Comparison of ENCODE assay signal across 22 mouse cellular contexts in the genomic region with DNA sequence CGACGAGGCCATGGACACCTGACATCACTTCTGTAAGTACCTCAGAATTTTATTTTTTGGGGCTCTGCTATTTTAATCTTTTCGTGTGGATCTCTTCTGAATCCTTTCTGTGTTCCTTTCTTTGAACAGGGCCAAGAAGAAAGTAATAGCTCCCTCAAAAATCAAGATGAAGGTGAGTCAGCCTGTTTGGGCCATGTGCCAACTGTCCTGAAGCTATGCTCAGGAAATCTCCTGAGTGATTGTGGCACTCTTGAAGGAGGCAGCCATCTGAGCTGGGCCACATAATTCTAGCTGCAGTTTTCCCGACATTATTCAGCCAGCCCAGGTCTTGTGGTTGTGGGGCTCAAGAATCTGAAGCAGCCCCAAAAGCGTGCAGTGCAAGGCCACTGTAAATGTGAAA. TPM values are rescaled to one million over a fixed set of nuclear protein-coding genes. Genes with fewer than 3 reads are reported as not detected.
DNase-seq lines count a peak whose midpoint lies in the region; ATAC-seq and TF ChIP-seq lines count a peak whose summit lies in the region.
"Had no signal": no experiment of that assay in that cellular context is flagged by ENCODE, and none has a peak within 500 bp of the region (broad histone marks: within the 10 kb centered on the region; RNA-seq: fewer than 3 reads in every experiment).

No protein-coding gene starts in this region.

- no peak for TF ChIP-seq EP300 in lung, postnatal 0 days (IDR thresholded peaks at IDR 0.05)
- no peak for TF ChIP-seq EP300 in liver, postnatal 0 days (IDR thresholded peaks at IDR 0.05; ENCODE audit: low read depth)

- no peak overlapping the region for H3K9ac ChIP-seq in lung, postnatal 0 days (replicated peaks; ENCODE audit: low read depth)
- no peak overlapping the region for H3K9ac ChIP-seq in liver, postnatal 0 days (replicated peaks)
- H3K9ac ChIP-seq: heart, embryonic 15.5 days; hindbrain, embryonic 13.5 days; kidney, embryonic 15.5 days; limb, embryonic 12.5 days had no signal

- no peaks in the 10 kb centered on the region for H3K4me1 ChIP-seq in lung, postnatal 0 days (ENCODE audit: insufficient read depth, low read depth, low read length)
- H3K4me1 ChIP-seq in liver, postnatal 0 days (ENCODE audit: insufficient read depth): no peaks in the 10 kb centered on the region
- H3K4me1 ChIP-seq: embryonic facial prominence, embryonic 10.5 days; heart, embryonic 15.5 days; hindbrain, embryonic 13.5 days; kidney, embryonic 15.5 days; limb, embryonic 12.5 days had no signal

- H3K9me3 ChIP-seq in lung, postnatal 0 days (ENCODE audit: low read length): no peaks in the 10 kb centered on the region
- no peaks in the 10 kb centered on the region for H3K9me3 ChIP-seq in liver, postnatal 0 days (ENCODE audit: low read length)
- H3K9me3 ChIP-seq: embryonic facial prominence, embryonic 10.5 days; heart, embryonic 15.5 days; hindbrain, embryonic 13.5 days; kidney, embryonic 15.5 days; limb, embryonic 12.5 days had no signal

- no peak for TF ChIP-seq CTCF in lung, postnatal 0 days (IDR thresholded peaks at IDR 0.05)
- no peak for TF ChIP-seq CTCF in liver, postnatal 0 days (IDR thresholded peaks at IDR 0.05; ENCODE audit: low read depth)

- H3K36me3 ChIP-seq in lung, postnatal 0 days (ENCODE audit: insufficient read depth, low read length): peaks cover 74% of the 10 kb centered on the region
- peaks cover 89% of the 10 kb centered on the region for H3K36me3 ChIP-seq in liver, postnatal 0 days (replicated peaks; ENCODE audit: insufficient read depth, low read length)

- ATAC-seq in lung, postnatal 0 days: no peak
- no peak for ATAC-seq in liver, postnatal 0 days

- WGBS in lung, postnatal 0 days: 82% methylated on average over 5 of the region's 5 CpGs
- 85% methylated on average over 5 of the region's 5 CpGs for WGBS in liver, postnatal 0 days (ENCODE audit: insufficient replicate concordance)

- no peak overlapping the region for H3K27ac ChIP-seq in lung, postnatal 0 days (ENCODE audit: low read length)
- H3K27ac ChIP-seq in liver, postnatal 0 days (ENCODE audit: low read depth): no peak overlapping the region
- H3K27ac ChIP-seq: embryonic facial prominence, embryonic 10.5 days; heart, embryonic 15.5 days; hindbrain, embryonic 13.5 days; kidney, embryonic 15.5 days; limb, embryonic 12.5 days had no signal

- DNase-seq in adrenal gland, adult (ENCODE audit: inconsistent age in 2 of 2, low spot score in 1 of 2): peak; percentile 53 to 80
- no peak for DNase-seq in adrenal gland, adult 8-10 months
- peak; percentile 27 for DNase-seq in lung, postnatal 0 days (ENCODE audit: low spot score)
- no peak for DNase-seq in lung, postnatal 14 days
- peak; percentile 18 for DNase-seq in 416B (ENCODE audit: low read depth)
- DNase-seq in adrenal gland, postnatal 25 days: peak; percentile 44
- no peak for DNase-seq in embryo, embryonic 10 days (ENCODE audit: low spot score)
- no peak for DNase-seq in liver, postnatal 0 days
- DNase-seq: cerebellum, adult 11 months; heart, postnatal 36 days; kidney, adult 11 months; midbrain, embryonic 14.5 days; thymus, adult 18-20 months; thymus, postnatal 36 days had no signal

- H3K27me3 ChIP-seq in lung, postnatal 0 days (replicated peaks; ENCODE audit: insufficient read depth, low read length): no peaks in the 10 kb centered on the region
- no peaks in the 10 kb centered on the region for H3K27me3 ChIP-seq in liver, postnatal 0 days (ENCODE audit: insufficient read depth, low read length)
- H3K27me3 ChIP-seq: heart, embryonic 15.5 days; hindbrain, embryonic 13.5 days; kidney, embryonic 15.5 days; limb, embryonic 12.5 days had no signal

- H3K4me3 ChIP-seq in lung, postnatal 0 days (ENCODE audit: low read depth, low read length): no peak overlapping the region
- no peak overlapping the region for H3K4me3 ChIP-seq in liver, postnatal 0 days (ENCODE audit: low read depth, low read length)
- H3K4me3 ChIP-seq: embryonic facial prominence, embryonic 10.5 days; heart, embryonic 15.5 days; hindbrain, embryonic 13.5 days; kidney, embryonic 15.5 days; limb, embryonic 12.5 days had no signal

- no peak overlapping the region for H3K4me2 ChIP-seq in lung, postnatal 0 days (replicated peaks; ENCODE audit: low read depth, low read length)
- no peak overlapping the region for H3K4me2 ChIP-seq in liver, postnatal 0 days (ENCODE audit: low read depth, low read length)
- H3K4me2 ChIP-seq: heart, embryonic 15.5 days; hindbrain, embryonic 13.5 days; kidney, embryonic 15.5 days; limb, embryonic 12.5 days; liver, embryonic 11.5 days had no signal

RNA-seq across cellular contexts. Expression of a gene that starts 24.5 kb away (rescaled TPM):
- total RNA-seq in adrenal gland, adult 8-10 months (2022): 10 to 100 TPM; 34.1 to 41.6 (median 38.6) TPM
- 15.0 and 16.3 TPM in 2 replicates for polyA plus RNA-seq in lung, postnatal 0 days (2015; fragmentation: Nextera tagmentation; extraction: Ambion mirVana)
- total RNA-seq in adrenal gland, postnatal 25 days (2021): 43.6 and 46.7 TPM in 2 replicates
- polyA plus RNA-seq in liver, postnatal 0 days (2015; fragmentation: Nextera tagmentation; extraction: Ambion mirVana): 6.4 and 6.5 TPM in 2 replicates

RNA-seq across cellular contexts. Expression of a gene that starts 24.7 kb away (rescaled TPM):
- total RNA-seq in adrenal gland, adult 8-10 months (2022): 100 to 1,000 TPM in 3 of 4 experiments, 10 to 100 TPM in 1; 96.3 to 120 (median 114) TPM
- polyA plus RNA-seq in lung, postnatal 0 days (2015; fragmentation: Nextera tagmentation; extraction: Ambion mirVana): 75.8 and 81.1 TPM in 2 replicates
- 106 and 107 TPM in 2 replicates for total RNA-seq in adrenal gland, postnatal 25 days (2021)
- 31.4 and 35.7 TPM in 2 replicates for polyA plus RNA-seq in liver, postnatal 0 days (2015; fragmentation: Nextera tagmentation; extraction: Ambion mirVana)

RNA-seq across cellular contexts. Expression of a gene that starts 57.9 kb away (rescaled TPM):
- total RNA-seq in adrenal gland, adult 8-10 months (2022): 10 to 100 TPM in 2 of 4 experiments, 1 to 10 TPM in 2; 3.1 to 17.7 (median 9.9) TPM
- polyA plus RNA-seq in lung, postnatal 0 days (2015; fragmentation: Nextera tagmentation; extraction: Ambion mirVana): 10.4 and 11.0 TPM in 2 replicates
- total RNA-seq in adrenal gland, postnatal 25 days (2021): 1.5 and 2.2 TPM in 2 replicates
- polyA plus RNA-seq in liver, postnatal 0 days (2015; fragmentation: Nextera tagmentation; extraction: Ambion mirVana): 0.39 and 0.54 TPM in 2 replicates
- total RNA-seq: common myeloid progenitor, adult 5-6 weeks; megakaryocyte-erythroid progenitor cell, adult 5-6 weeks had no signal

Comparison
In these comparisons a context has a peak if more than half of its experiments do, and no peak if none do; other contexts are left out.
1. DNase-seq: peak in adrenal gland, adult (2 of 2), lung, postnatal 0 days (single experiment), 416B (single experiment) and adrenal gland, postnatal 25 days (single experiment); none in adrenal gland, adult 8-10 months (single experiment), lung, postnatal 14 days (single experiment), embryo, embryonic 10 days (single experiment) and liver, postnatal 0 days (single experiment).